Mouse (Mus musculus): ENCODE measurements around the gene Haghl.

DNA sequence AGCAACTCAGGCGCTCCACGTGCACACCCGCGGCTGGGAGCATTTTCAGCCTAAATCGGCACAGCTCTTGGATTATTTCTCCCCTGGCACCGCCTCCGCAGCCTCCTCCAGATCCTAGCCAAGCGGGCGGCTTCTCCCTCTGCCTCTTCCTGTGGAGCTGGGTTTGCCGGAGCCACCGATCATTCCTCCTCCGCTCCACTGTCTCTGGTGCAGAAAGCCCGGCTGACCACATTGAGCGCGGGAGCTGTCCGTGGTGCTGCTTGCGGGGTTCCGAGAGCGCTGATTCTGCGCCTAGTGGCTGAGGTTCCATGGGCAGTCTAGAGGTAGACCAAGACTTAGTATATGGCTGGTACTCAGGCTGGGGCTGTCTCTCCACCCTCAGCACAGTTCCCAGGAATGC, 28.0 kb upstream of the Haghl start:
- TF ChIP-seq GATA1 (IDR thresholded peaks at IDR 0.05; ENCODE audit: low read length): no peak
- TF ChIP-seq TAL1 (IDR thresholded peaks at IDR 0.05; ENCODE audit: low read length): no peak

All from erythroblast, embryonic 14.5 days (primary cell).